Mouse (Mus musculus): ENCODE measurements around the gene Arf4.
"Not testable (repeated sequence)": the region's sequence is repeated elsewhere in the genome, so short reads cannot be mapped to it uniquely, and the experiment has no call there.

The Arf4 gene

GRCm38 (mm10) chr14:26662016-26662415 lies 24.1 kb downstream of the Arf4 start:
- DNase-seq (ENCODE audit: low read depth, low spot score): no peak

GRCm38 (mm10) chr14:26662488-26662887 lies 24.6 kb downstream of the Arf4 start:
- no peak for DNase-seq (ENCODE audit: low read depth, low spot score)

- no peak for DNase-seq (ENCODE audit: low read depth, low spot score)
Observed at GRCm38 (mm10) chr14:26663851-26664250, 26.0 kb downstream of the Arf4 start.

- no peak for DNase-seq (ENCODE audit: low read depth, low spot score)
Observed at GRCm38 (mm10) chr14:26667991-26668370, 30.1 kb downstream of the Arf4 start.

- peak; percentile 70 for DNase-seq (ENCODE audit: low read depth, low spot score)
Observed at GRCm38 (mm10) chr14:26668371-26669291, 30.8 kb downstream of the Arf4 start.

- DNase-seq (ENCODE audit: low read depth, low spot score): peak; percentile 98
Observed at GRCm38 (mm10) chr14:26669292-26670073, 31.6 kb downstream of the Arf4 start, which contains the start of gene Pde12. TSS of gene Pde12 (minus strand) at chr14:26669883.

GRCm38 (mm10) chr14:26670964-26671363 lies 33.1 kb downstream of the Arf4 start:
- DNase-seq (ENCODE audit: low read depth, low spot score): no peak

- not testable (repeated sequence) for DNase-seq (ENCODE audit: low read depth, low spot score)
Observed at GRCm38 (mm10) chr14:26671870-26672615, 34.2 kb downstream of the Arf4 start.

GRCm38 (mm10) chr14:26674476-26675169 lies 36.7 kb downstream of the Arf4 start:
- DNase-seq (ENCODE audit: low read depth, low spot score): not testable (repeated sequence)

GRCm38 (mm10) chr14:26675371-26675770 lies 37.5 kb downstream of the Arf4 start:
- DNase-seq (ENCODE audit: low read depth, low spot score): no peak

GRCm38 (mm10) chr14:26675791-26676190 lies 37.9 kb downstream of the Arf4 start:
- DNase-seq (ENCODE audit: low read depth, low spot score): no peak

GRCm38 (mm10) chr14:26690727-26691126 lies 52.9 kb downstream of the Arf4 start:
- no peak for DNase-seq (ENCODE audit: low read depth, low spot score)

- peak; percentile 3 for DNase-seq (ENCODE audit: low read depth, low spot score)
Observed at GRCm38 (mm10) chr14:26691363-26691762, 53.5 kb downstream of the Arf4 start.

- no peak for DNase-seq (ENCODE audit: low read depth, low spot score)
Observed at GRCm38 (mm10) chr14:26692974-26693373, 55.1 kb downstream of the Arf4 start, which contains the start of gene Dnah12. TSS of gene Dnah12 (plus strand) at chr14:26693274.

GRCm38 (mm10) chr14:26697912-26698311 lies 60.0 kb downstream of the Arf4 start:
- peak; percentile 32 for DNase-seq (ENCODE audit: low read depth, low spot score)

- not testable (repeated sequence) for DNase-seq (ENCODE audit: low read depth, low spot score)
Observed at GRCm38 (mm10) chr14:26705246-26705645, 67.4 kb downstream of the Arf4 start.
